Mouse (Mus musculus) liver, adult 2 months (tissue): ENCODE data around the gene Zfp592. TPM values are rescaled to one million over a fixed set of nuclear protein-coding genes. Genes with fewer than 3 reads are reported as not detected.

Experiments used
- DNase-seq: peaks from one replicate; pipeline ENCODE4 v3.0.0-alpha.2; 2011; ENCODE audit warnings: low read depth, low spot score; ENCODE audit errors: extremely low read depth
- H3K27ac ChIP-seq: fragments of 200-500 bp; replicated peaks from 2 replicates; pipeline ENCODE4 v1.5.1; 2012; ENCODE audit warnings: low read depth, mild to moderate bottlenecking, control low read depth, inconsistent platforms, low read length; ENCODE audit not compliant: insufficient read depth
- H3K27me3 ChIP-seq: fragments of 200-500 bp; 2 replicates; pipeline ENCODE4 v1.6.1; 2012; ENCODE audit warnings: mild to moderate bottlenecking, moderate library complexity, low read length, inconsistent platforms; ENCODE audit not compliant: control insufficient read depth, insufficient read depth
- H3K36me3 ChIP-seq: fragments of 200-500 bp; 2 replicates; pipeline ENCODE4 v1.6.1; 2012; ENCODE audit warnings: low read length, inconsistent platforms; ENCODE audit not compliant: control insufficient read depth, insufficient read depth
- H3K4me1 ChIP-seq: fragments of 200-500 bp; 2 replicates; pipeline ENCODE4 v1.6.1; 2011; ENCODE audit warnings: low read length; ENCODE audit not compliant: control insufficient read depth, insufficient read depth
- H3K4me3 ChIP-seq: fragments of 200-500 bp; 2 replicates; pipeline ENCODE4 v1.5.1; 2011; ENCODE audit warnings: low read depth, mild to moderate bottlenecking, control low read depth, low read length, moderate library complexity; ENCODE audit not compliant: insufficient read depth
- H3K79me2 ChIP-seq: fragments of 200-500 bp; 2 replicates; pipeline ENCODE4 v1.6.1; 2012; ENCODE audit warnings: inconsistent platforms, mild to moderate bottlenecking, low read length, moderate library complexity; ENCODE audit not compliant: control insufficient read depth, insufficient read depth
- H3K9ac ChIP-seq: fragments of 200-500 bp; 2 replicates; pipeline ENCODE4 v1.6.1; 2012; ENCODE audit warnings: low read depth, mild to moderate bottlenecking, control low read depth, inconsistent platforms, low read length
- CTCF ChIP-seq: fragments of 200-500 bp; IDR thresholded peaks from 2 replicates; pipeline ENCODE4 v1.5.1; 2011; ENCODE audit warnings: low read depth, low read length, control low read depth
- POLR2A ChIP-seq: fragments of 200-500 bp; IDR thresholded peaks from 2 replicates; pipeline ENCODE4 v1.6.1; 2011; ENCODE audit warnings: low read length, control low read depth; ENCODE audit not compliant: insufficient read depth; ENCODE audit errors: extremely low read depth
- WGBS: fragments of 180-500 bp; shearing (Covaris S2); methylation state at CpG from one replicate; pipeline ENCODE4 v1.1.7; 2018; 5-methylcytosine and 5-hydroxymethylcytosine counted together
- polyA plus RNA-seq: library from polyadenylated mRNA; depleted of rRNA; stranded (reverse); fragments of >200 nt; gene quantifications from 2 replicates; pipeline ENCODE4 v1.2.3, GENCODE M21; 2012
- total RNA-seq: library from RNA; depleted of rRNA; stranded (reverse); fragments of >200 nt; gene quantifications from 2 replicates; pipeline ENCODE4 v1.2.3, GENCODE M21; 2014

Zfp592 gene
- total and polyA plus RNA-seq, 2 experiments: 6.7 to 11.3 TPM

- Histone ChIP-seq H3K4me3 (no peak overlapping the region), H3K9ac (no peak overlapping the region), H3K79me2 (peaks cover 46% of the 10 kb centered on the region), H3K27ac (no peak overlapping the region; the same call in 1 of the 2 replicates), H3K36me3 (no peaks in the 10 kb centered on the region), H3K27me3 (no peaks in the 10 kb centered on the region), H3K4me1 (peaks cover 37% of the 10 kb centered on the region)
- no peak for DNase-seq
- TF ChIP-seq POLR2A (no peak), CTCF (no peak)
- 31% methylated on average over 6 of the region's 6 CpGs for WGBS
Observed at GRCm38 (mm10) chr7:80997776-80998175, 4.3 kb downstream of the Zfp592 start.

- Histone ChIP-seq H3K79me2 (peaks cover 53% of the 10 kb centered on the region), H3K27me3 (no peaks in the 10 kb centered on the region), H3K36me3 (no peaks in the 10 kb centered on the region), H3K4me1 (peaks cover 44% of the 10 kb centered on the region), H3K27ac (no peak overlapping the region), H3K9ac (no peak overlapping the region), H3K4me3 (no peak overlapping the region)
- TF ChIP-seq POLR2A: no peak
- peak; percentile 76 for DNase-seq
- 27% methylated on average over 2 of the region's 2 CpGs for WGBS
Observed at GRCm38 (mm10) chr7:80999536-80999935, 6.1 kb downstream of the Zfp592 start.

GRCm38 (mm10) chr7:81001844-81002243 is 8.4 kb downstream of the Zfp592 start:
- peaks cover 53% of the 10 kb centered on the region for H3K79me2 ChIP-seq
- no peaks in the 10 kb centered on the region for H3K36me3 ChIP-seq
- H3K27ac ChIP-seq: no peak overlapping the region
- DNase-seq: no peak
- TF ChIP-seq POLR2A: no peak
- no peak for TF ChIP-seq CTCF
- H3K27me3 ChIP-seq: no peaks in the 10 kb centered on the region
- no peak overlapping the region for H3K9ac ChIP-seq
- WGBS: 55% methylated on average over 5 of the region's 5 CpGs
- H3K4me3 ChIP-seq: no peak overlapping the region
- peaks cover 40% of the 10 kb centered on the region for H3K4me1 ChIP-seq

- H3K36me3 ChIP-seq: peaks cover 4% of the 10 kb centered on the region; the same call in 1 of the 2 replicates
- no peak overlapping the region for H3K27ac ChIP-seq
- H3K4me1 ChIP-seq: peaks cover 28% of the 10 kb centered on the region
- no peaks in the 10 kb centered on the region for H3K27me3 ChIP-seq
- H3K79me2 ChIP-seq: peaks cover 65% of the 10 kb centered on the region
- TF ChIP-seq POLR2A (no peak), CTCF (no peak)
- WGBS: 40% methylated on average over 3 of the region's 3 CpGs
- no peak for DNase-seq
- H3K4me3 ChIP-seq: no peak overlapping the region
- no peak overlapping the region for H3K9ac ChIP-seq
Observed at GRCm38 (mm10) chr7:81004556-81005079, 11.1 kb downstream of the Zfp592 start.

GRCm38 (mm10) chr7:81005969-81006368 is 12.5 kb downstream of the Zfp592 start:
- H3K27me3 ChIP-seq: no peaks in the 10 kb centered on the region
- WGBS: 71% methylated on average over 1 of the region's 1 CpGs
- peaks cover 57% of the 10 kb centered on the region for H3K79me2 ChIP-seq
- no peak overlapping the region for H3K27ac ChIP-seq
- H3K4me3 ChIP-seq: no peak overlapping the region
- no peak for DNase-seq
- H3K4me1 ChIP-seq: peaks cover 23% of the 10 kb centered on the region
- H3K9ac ChIP-seq: no peak overlapping the region
- TF ChIP-seq POLR2A: no peak
- no peak for TF ChIP-seq CTCF
- peaks cover 14% of the 10 kb centered on the region for H3K36me3 ChIP-seq

- TF ChIP-seq POLR2A (no peak), CTCF (no peak)
- Histone ChIP-seq H3K36me3 (peaks cover 16% of the 10 kb centered on the region), H3K4me3 (no peak overlapping the region), H3K27ac (no peak overlapping the region), H3K79me2 (peaks cover 45% of the 10 kb centered on the region), H3K9ac (no peak overlapping the region), H3K4me1 (peaks cover 8% of the 10 kb centered on the region), H3K27me3 (no peaks in the 10 kb centered on the region)
- WGBS: 38% methylated on average over 3 of the region's 3 CpGs
- DNase-seq: no peak
Observed at GRCm38 (mm10) chr7:81008285-81008684, 14.8 kb downstream of the Zfp592 start.
